Mouse (Mus musculus) heart, embryonic 14.5 days (tissue): ENCODE results near the gene Prg3. TPM values are rescaled to one million over a fixed set of nuclear protein-coding genes. Genes with fewer than 3 reads are reported as not detected.
A peak's percentile ranks its signal among the peaks of the same experiment; 100 is the strongest.

Source experiments
- ATAC-seq: fragments of 200-750 bp; cut with Nextera tagmentation; 2 replicates; pipeline ENCODE4 v1.8.0; 2017; ENCODE audit warnings: low read depth, moderate TSS enrichment; ENCODE audit not compliant: insufficient number of reproducible peaks, insufficient read depth, low FRiP score
- H3K27ac ChIP-seq, 2 experiments: fragments of 200-500 bp in 1 of 2; fragments of 300-500 bp in 1 of 2; sonication (generic) in 1 of 2; replicated peaks in 1 of 2; 2 replicates each; pipeline ENCODE4 v1.5.1; 2012 to 2014; ENCODE audit warnings: low read depth in 2 of 2, low read length in 2 of 2, control low read depth in 1 of 2, mild to moderate bottlenecking in 1 of 2, mixed read lengths in 1 of 2; ENCODE audit not compliant: control insufficient read depth in 1 of 2, insufficient read depth in 1 of 2
- H3K27me3 ChIP-seq: fragments of 300-500 bp; sonication (generic); 2 replicates; pipeline ENCODE4 v1.6.1; 2014; ENCODE audit warnings: mild to moderate bottlenecking, low read length, control low read depth; ENCODE audit not compliant: control insufficient read depth, insufficient read depth
- H3K36me3 ChIP-seq: fragments of 300-500 bp; sonication (generic); 2 replicates; pipeline ENCODE4 v1.6.1; 2014; ENCODE audit warnings: mild to moderate bottlenecking, control low read depth, low read length, mixed read lengths; ENCODE audit not compliant: control insufficient read depth, insufficient read depth
- H3K4me1 ChIP-seq, 2 experiments: fragments of 200-500 bp in 1 of 2; fragments of 300-500 bp in 1 of 2; sonication (generic) in 1 of 2; 2 replicates each; pipeline ENCODE4 v1.6.1; 2012 to 2014; ENCODE audit warnings: low read length in 2 of 2, control low read depth in 1 of 2, mixed read lengths in 1 of 2; ENCODE audit not compliant: control insufficient read depth in 2 of 2, insufficient read depth in 2 of 2
- H3K4me2 ChIP-seq: fragments of 300-500 bp; sonication (generic); 2 replicates; pipeline ENCODE4 v1.6.1; 2014; ENCODE audit warnings: mild to moderate bottlenecking, low read length
- H3K4me3 ChIP-seq, 2 experiments: fragments of 200-500 bp in 1 of 2; fragments of 300-500 bp in 1 of 2; sonication (generic) in 1 of 2; 2 replicates each; pipeline ENCODE4 v1.5.1; 2012 to 2014; ENCODE audit warnings: low read length in 2 of 2, mild to moderate bottlenecking in 2 of 2, control low read depth in 1 of 2, low read depth in 1 of 2, moderate library complexity in 1 of 2; ENCODE audit not compliant: control insufficient read depth in 1 of 2, insufficient read depth in 1 of 2
- H3K9ac ChIP-seq: fragments of 300-500 bp; sonication (generic); 2 replicates; pipeline ENCODE4 v1.6.1; 2014; ENCODE audit warnings: mild to moderate bottlenecking, low read length
- H3K9me3 ChIP-seq: fragments of 300-500 bp; sonication (generic); 2 replicates; pipeline ENCODE4 v1.6.1; 2016; ENCODE audit warnings: low read length, control low read depth; ENCODE audit not compliant: control insufficient read depth
- WGBS: fragments of 180-500 bp; shearing (Covaris S2); extraction: QIAGEN DNeasy Blood & Tissue Kit; methylation state at CpG from one replicate; pipeline ENCODE4 v1.1.7; 2014; 5-methylcytosine and 5-hydroxymethylcytosine counted together
- polyA plus RNA-seq: library from polyadenylated mRNA; unstranded; fragments of >200 nt; fragmentation: Nextera tagmentation; extraction: Ambion mirVana; gene quantifications from 2 replicates; pipeline ENCODE4 v1.2.1, GENCODE M21; 2014

Gene Prg3
- polyA plus RNA-seq = not detected in 2 replicates

DNA sequence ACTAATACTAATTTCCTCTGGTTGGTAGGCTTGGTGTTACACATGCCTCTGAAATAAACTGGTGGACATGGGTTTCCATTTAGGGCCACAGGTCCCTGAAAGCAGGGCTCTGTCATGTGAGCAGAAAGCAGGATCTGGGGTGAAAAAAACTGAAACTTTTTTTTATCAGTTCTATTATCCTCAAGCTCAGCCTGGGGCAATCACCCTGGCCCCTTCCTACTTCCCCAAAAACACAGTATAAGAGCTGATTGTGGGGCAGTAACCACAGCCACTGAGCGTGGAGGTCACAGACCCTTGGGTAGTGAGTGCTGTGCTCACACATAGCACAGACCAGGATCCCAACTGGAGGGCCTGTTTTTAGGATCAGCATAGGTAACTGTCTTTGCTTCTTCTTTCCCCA lies at the start of gene Prg3:
TSS of gene Prg3 (plus strand) at position 286 of the 400 bp plus-strand sequence.
- H3K27ac ChIP-seq = no peak within 1 kb of the TSS
- no peaks in the 10 kb centered on the region for H3K27me3 ChIP-seq
- H3K9me3 ChIP-seq = no peaks in the 10 kb centered on the region
- no peak within 1 kb of the TSS for H3K4me3 ChIP-seq
- no peak within 1 kb of the TSS for H3K4me2 ChIP-seq
- H3K36me3 ChIP-seq = no peaks in the 10 kb centered on the region
- WGBS = 60% methylated on average over 1 of the region's 1 CpGs
- H3K9ac ChIP-seq = no peak within 1 kb of the TSS
- ATAC-seq = no peak
- H3K4me1 ChIP-seq = no peaks in the 10 kb centered on the region

DNA sequence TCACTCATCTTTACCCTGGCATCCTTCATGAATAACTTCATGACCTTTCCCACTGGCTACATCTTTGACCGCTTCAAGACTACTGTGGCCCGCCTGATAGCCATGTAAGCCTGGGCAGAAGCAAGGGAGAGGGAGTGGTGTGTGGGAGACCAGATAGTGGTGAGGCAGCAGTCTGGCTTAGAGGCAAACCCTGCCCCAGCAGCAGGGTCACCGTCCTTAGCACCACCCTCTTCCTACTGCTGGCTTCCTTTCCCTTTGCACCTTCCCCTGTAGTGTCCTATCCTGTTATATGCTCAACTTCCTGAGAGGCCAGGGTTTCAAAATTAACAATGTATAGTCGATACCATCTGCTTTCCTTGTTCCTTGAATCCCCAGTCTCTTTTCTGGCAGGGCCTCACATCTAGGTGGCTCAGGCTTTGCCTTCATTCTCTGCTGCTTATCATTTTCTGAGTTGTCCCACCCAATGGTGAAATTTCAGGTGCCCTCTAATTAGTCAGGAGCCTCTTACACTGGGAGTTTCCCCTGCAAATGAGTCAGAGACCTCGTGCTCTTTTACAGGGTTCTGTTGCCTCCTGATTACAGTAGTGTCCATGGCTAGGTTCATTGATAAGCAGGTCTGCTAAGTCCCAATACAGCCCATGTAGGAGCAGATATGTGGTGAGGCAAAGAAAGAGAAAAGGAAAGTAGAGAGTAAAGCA lies 49.6 kb upstream of the Prg3 start:
- peak overlapping the region; percentile 64 for H3K4me2 ChIP-seq
- no peaks in the 10 kb centered on the region for H3K9me3 ChIP-seq
- H3K27ac ChIP-seq = peak overlapping the region; percentile 72 to 73; a peak in 3 of 4 replicates
- ATAC-seq = peak; percentile 29; the same call in 1 of the 2 replicates
- peak overlapping the region; percentile 75; the same call in 1 of the 2 replicates for H3K9ac ChIP-seq
- H3K4me3 ChIP-seq = peak overlapping the region; percentile 49 to 83
- H3K36me3 ChIP-seq = peaks cover 15% of the 10 kb centered on the region; the same call in 1 of the 2 replicates
- H3K27me3 ChIP-seq = no peaks in the 10 kb centered on the region
- H3K4me1 ChIP-seq = peaks cover 6 to 12% of the 10 kb centered on the region in 2 experiments
- 44% methylated on average over 5 of the region's 5 CpGs for WGBS

DNA sequence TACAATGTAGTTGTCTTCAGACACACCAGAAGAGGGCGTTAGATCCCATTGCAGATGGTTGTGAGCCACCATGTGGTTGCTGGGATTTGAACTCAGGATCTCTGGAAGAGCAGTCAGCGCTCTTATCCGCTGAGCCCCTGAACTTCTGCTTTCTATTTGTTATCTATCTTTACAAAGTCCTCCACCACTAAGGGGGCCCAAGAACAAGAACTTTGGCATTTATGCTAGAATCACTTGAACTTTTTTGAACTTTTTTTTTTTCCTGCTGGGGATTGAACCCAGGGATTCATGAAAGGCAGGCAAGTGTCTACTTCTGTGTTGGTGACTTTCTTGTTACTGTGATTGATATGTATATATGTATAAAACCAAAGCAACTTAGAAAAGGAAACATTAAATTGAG lies 48.7 kb upstream of the Prg3 start:
- WGBS = 92% methylated on average over 3 of the region's 3 CpGs
- H3K36me3 ChIP-seq = peaks cover 19% of the 10 kb centered on the region
- no peak for ATAC-seq
- H3K4me1 ChIP-seq = peaks cover 6 to 10% of the 10 kb centered on the region in 2 experiments
- no peak overlapping the region for H3K4me3 ChIP-seq
- H3K9ac ChIP-seq = no peak overlapping the region
- no peak overlapping the region for H3K27ac ChIP-seq
- H3K9me3 ChIP-seq = no peaks in the 10 kb centered on the region
- no peak overlapping the region for H3K4me2 ChIP-seq
- H3K27me3 ChIP-seq = no peaks in the 10 kb centered on the region

DNA sequence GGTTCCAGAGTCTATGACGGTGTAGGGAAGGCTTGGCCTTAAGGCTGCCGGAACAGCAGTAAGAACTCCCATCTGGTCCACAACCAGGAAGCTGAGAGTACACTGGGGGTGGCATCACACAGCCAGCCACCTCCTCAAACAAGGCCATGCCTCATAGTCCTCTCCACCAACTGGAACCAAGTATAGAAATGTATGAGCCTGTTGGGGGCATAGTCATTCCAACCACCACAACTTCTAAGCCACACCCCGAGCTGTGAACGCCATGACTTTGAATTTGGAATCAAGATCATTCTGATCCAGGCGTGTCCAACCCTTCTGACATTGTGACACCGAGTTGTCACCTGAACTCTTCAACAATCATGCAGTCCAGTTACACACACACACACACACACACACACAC lies 48.3 kb upstream of the Prg3 start:
- 97% methylated on average over 6 of the region's 6 CpGs for WGBS
- no peak overlapping the region for H3K4me3 ChIP-seq

DNA sequence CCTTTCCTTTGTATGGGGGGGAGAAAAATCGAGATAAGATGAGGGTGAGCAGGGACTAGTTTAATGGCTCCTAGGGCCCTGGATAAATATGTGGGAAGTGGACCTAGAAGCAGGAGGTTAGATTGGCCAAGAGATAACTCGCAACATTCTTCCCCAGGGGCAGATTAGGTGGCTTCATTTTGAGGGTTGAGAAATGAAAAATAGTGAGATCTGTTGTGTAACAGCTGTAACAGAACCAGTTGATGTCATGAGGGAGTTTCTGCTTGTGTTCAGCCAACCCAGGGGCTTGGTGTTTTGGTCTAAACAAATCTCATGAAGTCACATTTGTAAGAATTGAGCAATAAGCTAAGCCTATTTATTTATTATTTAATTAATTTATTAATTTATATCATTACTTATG lies 46.7 kb upstream of the Prg3 start:
- ATAC-seq = no peak

More for the DNA sequence above, 48.3 kb upstream of the Prg3 start:
- H3K4me1 ChIP-seq = peaks cover 6 to 10% of the 10 kb centered on the region in 2 experiments
- no peaks in the 10 kb centered on the region for H3K27me3 ChIP-seq
- no peak overlapping the region for H3K27ac ChIP-seq
- H3K36me3 ChIP-seq = peaks cover 23% of the 10 kb centered on the region
- ATAC-seq = no peak
- no peak overlapping the region for H3K9ac ChIP-seq
- H3K9me3 ChIP-seq = no peaks in the 10 kb centered on the region
- H3K4me2 ChIP-seq = no peak overlapping the region

DNA sequence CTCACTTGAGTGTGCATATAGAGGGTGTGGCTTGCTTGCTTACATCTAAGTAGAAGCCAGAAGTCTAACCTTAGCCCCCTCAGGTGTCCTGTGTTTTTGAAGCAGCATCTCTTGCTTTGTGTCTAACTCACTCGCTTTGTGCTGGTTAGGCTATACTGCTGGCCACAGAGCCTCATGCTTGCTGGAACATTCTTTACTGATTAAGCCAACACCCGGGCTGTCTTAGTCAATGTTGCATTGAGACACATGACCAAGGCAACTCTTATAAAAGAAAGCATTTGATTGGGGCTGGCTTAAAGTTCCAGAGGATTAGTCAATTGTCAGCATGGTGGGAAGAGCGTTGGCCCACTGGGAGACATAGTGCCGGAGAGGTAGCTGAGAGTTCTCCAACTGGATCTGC lies 46.2 kb upstream of the Prg3 start:
- Histone ChIP-seq H3K27me3 (no peaks in the 10 kb centered on the region), H3K9me3 (no peaks in the 10 kb centered on the region), H3K9ac (no peak overlapping the region), H3K4me3 (no peak overlapping the region), H3K27ac (no peak overlapping the region), H3K36me3 (peaks cover 41% of the 10 kb centered on the region), H3K4me1 (peaks cover 6 to 10% of the 10 kb centered on the region in 2 experiments), H3K4me2 (no peak overlapping the region)
- WGBS = 93% methylated on average over 4 of the region's 4 CpGs
- ATAC-seq = no peak

More for the DNA sequence above, 46.7 kb upstream of the Prg3 start:
- Histone ChIP-seq H3K9ac (no peak overlapping the region), H3K27me3 (no peaks in the 10 kb centered on the region), H3K9me3 (no peaks in the 10 kb centered on the region), H3K4me1 (peaks cover 6 to 10% of the 10 kb centered on the region in 2 experiments), H3K4me3 (no peak overlapping the region), H3K36me3 (peaks cover 36% of the 10 kb centered on the region), H3K27ac (no peak overlapping the region), H3K4me2 (no peak overlapping the region)
- 52% methylated on average over 2 of the region's 2 CpGs for WGBS

DNA sequence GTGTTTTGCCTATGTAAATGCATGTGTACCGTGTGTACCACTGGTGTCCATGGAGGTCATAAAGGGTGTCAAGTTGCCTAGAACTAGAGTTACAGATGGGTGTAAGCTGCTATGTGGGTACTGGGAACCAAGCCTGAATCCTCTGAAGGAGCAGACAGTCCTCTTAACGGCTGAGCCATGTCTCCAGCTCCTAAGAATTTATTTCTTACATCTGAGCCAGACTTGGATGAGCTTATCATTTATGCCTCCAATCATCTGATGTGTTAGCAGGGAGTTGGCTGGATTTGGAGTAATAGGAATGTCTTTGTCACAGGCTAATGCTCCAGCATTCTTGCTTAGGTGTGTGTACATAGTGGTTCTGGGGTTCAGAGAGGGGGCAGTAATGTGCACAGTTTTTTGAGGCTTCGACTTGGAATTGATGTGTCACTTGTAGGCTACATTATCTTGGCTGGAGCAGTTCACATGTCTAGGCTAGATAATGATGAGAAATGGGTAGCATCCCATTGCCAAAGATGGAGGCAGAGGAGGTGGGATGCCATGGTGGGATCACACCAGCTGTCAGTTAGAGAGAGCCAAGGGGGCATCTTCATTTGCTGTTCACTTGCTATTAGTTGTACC lies 40.8 kb upstream of the Prg3 start:
- Histone ChIP-seq H3K9me3 (no peaks in the 10 kb centered on the region), H3K4me2 (no peak overlapping the region), H3K9ac (no peak overlapping the region), H3K4me1 (no peaks in the 10 kb centered on the region), H3K27ac (no peak overlapping the region), H3K36me3 (peaks cover 85% of the 10 kb centered on the region), H3K4me3 (no peak overlapping the region), H3K27me3 (no peaks in the 10 kb centered on the region)
- ATAC-seq = no peak
- 76% methylated on average over 3 of the region's 3 CpGs for WGBS
